Mouse (Mus musculus) megakaryocyte-erythroid progenitor cell, adult 5-6 weeks (primary cell): ENCODE data around the gene Hist1h4k. TPM values are rescaled to one million over a fixed set of nuclear protein-coding genes. Genes with fewer than 3 reads are reported as not detected.

ENCODE experiments used
- ATAC-seq: replicated peaks from 2 replicates; pipeline ENCODE4 v1.8.0; 2016; ENCODE audit warnings: mild to moderate bottlenecking, inconsistent platforms; ENCODE audit not compliant: severe bottlenecking, poor library complexity, low FRiP score, low TSS enrichment
- total RNA-seq, 2 experiments: library from RNA; stranded (forward) in 1 of 2; stranded (reverse) in 1 of 2; fragments of 200-1000, 215-1000 nt in 1 of 2; fragments of >200 nt in 1 of 2; fragmentation: Nextera tagmentation in 1 of 2; gene quantifications; 2 replicates each; pipeline ENCODE4 v1.2.3; 2014 to 2017

The Hist1h4k gene
- total RNA-seq (2014; fragmentation: Nextera tagmentation) = 396 and 799 TPM in 2 replicates
- total RNA-seq (2017) = 1,621 and 1,651 TPM in 2 replicates

GRCm38 (mm10) chr13:21750159-21751017 lies at the start of gene Hist1h4k:
Hist1h4k (minus strand) TSS chr13:21750505.
- ATAC-seq = peak; percentile 43

- ATAC-seq = peak; percentile 91
Observed at GRCm38 (mm10) chr13:21797163-21797562, 46.9 kb upstream of the Hist1h4k start.

- ATAC-seq = no peak
Observed at GRCm38 (mm10) chr13:21795584-21795983, 45.3 kb upstream of the Hist1h4k start.

- no peak for ATAC-seq
Observed at GRCm38 (mm10) chr13:21790601-21791283, 40.4 kb upstream of the Hist1h4k start.

DNA sequence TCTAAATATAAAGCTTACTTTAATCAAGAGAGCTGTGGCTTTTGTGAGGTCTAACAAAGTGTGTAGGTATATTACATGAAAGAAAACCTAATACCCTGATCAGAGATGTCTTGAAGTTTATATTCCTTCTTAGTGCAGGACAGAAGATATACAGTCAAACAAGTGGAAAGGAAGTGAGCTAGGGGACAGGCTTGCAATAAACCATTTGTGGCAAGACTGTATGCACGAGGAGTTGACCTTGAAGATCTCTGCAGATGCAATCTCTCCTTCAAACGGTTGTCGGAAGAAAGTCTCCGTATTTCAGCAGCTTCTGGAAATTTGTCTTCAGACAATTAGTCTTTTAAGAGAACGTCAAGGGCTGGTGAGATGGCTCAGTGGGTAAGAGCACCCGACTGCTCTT lies 39.6 kb upstream of the Hist1h4k start:
- no peak for ATAC-seq

GRCm38 (mm10) chr13:21787760-21788593 lies 37.7 kb upstream of the Hist1h4k start:
- ATAC-seq = no peak

DNA sequence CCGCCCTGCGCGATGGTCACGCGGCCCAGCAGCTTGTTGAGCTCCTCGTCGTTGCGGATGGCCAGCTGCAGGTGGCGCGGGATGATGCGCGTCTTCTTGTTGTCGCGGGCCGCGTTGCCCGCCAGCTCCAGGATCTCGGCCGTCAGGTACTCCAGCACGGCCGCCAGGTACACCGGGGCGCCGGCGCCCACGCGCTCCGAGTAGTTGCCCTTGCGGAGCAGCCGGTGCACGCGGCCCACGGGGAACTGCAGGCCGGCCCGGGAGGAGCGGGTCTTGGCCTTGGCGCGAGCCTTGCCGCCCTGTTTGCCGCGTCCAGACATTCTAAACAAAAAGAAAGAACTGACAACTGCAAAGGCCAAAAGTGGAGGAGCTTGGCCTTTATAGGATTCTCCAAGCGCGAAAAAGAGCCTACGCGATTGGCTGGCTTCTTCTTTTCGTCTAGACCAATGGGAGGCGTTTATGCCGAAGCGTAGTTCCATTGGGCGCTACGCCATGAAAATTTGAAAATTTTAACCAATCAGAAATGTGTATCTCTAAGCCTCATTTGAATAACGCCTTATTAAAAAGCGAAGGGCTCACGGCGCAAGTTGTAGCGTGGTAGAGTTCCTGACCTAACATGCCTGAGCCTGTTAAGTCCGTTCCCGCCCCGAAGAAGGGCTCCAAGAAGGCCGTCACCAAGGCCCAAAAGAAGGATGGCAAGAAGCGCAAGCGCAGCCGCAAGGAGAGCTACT lies 36.8 kb upstream of the Hist1h4k start, which contains the start of the genes Hist1h2an and Hist1h2bp:
Gene Hist1h2an, minus strand, starts transcription at position 320 of the 731 bp plus-strand sequence.
Gene Hist1h2bp, plus strand, starts transcription at position 563 of the 731 bp plus-strand sequence.
- peak; percentile 82 for ATAC-seq

- 0 out of 2 replicates have a peak, but pooled peaks have one; percentile 4 for ATAC-seq
Observed at GRCm38 (mm10) chr13:21786189-21786898, 36.0 kb upstream of the Hist1h4k start.

- no peak for ATAC-seq
Observed at GRCm38 (mm10) chr13:21784311-21784710, 34.0 kb upstream of the Hist1h4k start.

GRCm38 (mm10) chr13:21783734-21784161 lies 33.4 kb upstream of the Hist1h4k start:
- ATAC-seq = no peak

DNA sequence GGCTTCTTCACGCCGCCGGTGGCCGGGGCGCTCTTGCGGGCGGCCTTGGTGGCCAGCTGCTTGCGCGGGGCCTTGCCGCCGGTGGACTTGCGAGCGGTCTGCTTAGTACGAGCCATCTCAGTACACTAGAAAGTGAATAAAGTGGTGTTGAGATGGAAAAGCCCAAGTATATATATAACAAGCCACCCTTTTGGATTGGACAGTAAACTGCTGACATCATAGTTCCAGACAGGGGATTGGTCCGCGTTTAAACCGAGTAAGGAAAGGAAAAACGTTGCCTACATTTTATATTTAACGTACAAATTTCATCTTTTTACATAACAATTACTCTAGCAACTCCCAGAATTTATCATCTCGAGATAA lies 32.9 kb upstream of the Hist1h4k start, which contains the start of gene Hist1h3i:
Gene Hist1h3i, minus strand, starts transcription at position 116 of the 363 bp plus-strand sequence.
- ATAC-seq = peak; percentile 28

DNA sequence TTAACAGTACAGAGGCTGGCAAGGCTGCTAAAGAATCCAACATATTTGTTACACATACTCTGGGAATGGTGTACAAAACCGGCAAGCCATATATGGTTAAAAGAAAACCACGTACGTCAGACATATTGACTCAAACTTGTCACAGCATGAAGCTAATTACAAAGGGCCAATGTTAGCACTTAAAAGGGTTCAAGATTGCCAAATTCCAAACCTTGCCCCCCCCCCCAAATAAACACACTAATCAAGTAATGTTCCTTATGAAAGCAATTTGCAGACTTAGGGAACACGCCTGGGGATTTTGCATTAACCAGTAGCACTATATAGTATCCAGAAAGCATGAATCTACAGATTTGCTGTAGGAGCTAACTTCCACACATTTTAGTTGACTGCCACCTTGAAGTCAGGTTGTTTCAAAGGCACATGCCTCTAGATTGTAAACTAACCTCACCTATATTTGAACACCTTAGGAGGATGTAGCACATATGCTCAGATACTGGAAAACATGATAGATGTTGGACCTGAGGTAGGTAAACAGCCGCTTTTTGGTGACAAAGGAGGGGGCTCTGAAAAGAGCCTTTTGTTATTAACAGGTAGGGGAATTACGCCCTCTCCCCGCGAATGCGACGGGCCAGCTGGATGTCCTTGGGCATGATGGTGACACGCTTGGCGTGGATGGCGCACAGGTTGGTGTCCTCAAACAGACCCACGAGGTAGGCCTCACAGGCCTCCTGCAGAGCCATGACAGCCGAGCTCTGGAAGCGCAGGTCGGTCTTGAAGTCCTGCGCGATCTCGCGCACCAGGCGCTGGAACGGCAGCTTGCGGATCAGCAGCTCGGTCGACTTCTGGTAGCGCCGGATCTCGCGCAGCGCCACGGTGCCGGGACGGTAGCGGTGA lies 32.3 kb upstream of the Hist1h4k start:
- peak; percentile 7 for ATAC-seq

- no peak for ATAC-seq
Observed at GRCm38 (mm10) chr13:21781639-21782038, 31.3 kb upstream of the Hist1h4k start.

DNA sequence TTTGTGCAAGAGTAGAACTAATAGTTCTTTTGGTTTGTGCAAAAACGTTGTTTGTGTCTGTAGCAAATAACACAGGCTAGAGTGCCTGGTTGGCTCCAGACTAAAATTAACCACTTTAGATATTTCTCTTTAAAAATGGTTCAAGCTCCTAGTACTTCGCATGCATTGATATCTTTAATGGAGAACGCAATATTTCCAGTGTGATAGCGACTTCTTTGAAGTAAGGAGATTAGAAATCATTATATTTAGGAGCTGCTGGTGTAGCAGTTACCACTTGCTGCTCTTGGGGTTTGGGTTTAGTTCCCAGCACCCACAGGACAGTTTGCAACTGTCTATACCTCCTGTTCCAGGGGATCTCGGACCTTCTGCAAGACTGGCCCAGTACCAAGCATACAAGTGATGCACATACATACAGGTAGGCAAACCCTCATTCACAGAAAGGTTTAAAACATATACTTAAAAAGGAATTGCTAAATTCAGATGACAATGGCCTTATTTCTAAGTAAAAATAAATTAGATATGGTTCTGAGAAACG lies 30.8 kb upstream of the Hist1h4k start:
- no peak for ATAC-seq

DNA sequence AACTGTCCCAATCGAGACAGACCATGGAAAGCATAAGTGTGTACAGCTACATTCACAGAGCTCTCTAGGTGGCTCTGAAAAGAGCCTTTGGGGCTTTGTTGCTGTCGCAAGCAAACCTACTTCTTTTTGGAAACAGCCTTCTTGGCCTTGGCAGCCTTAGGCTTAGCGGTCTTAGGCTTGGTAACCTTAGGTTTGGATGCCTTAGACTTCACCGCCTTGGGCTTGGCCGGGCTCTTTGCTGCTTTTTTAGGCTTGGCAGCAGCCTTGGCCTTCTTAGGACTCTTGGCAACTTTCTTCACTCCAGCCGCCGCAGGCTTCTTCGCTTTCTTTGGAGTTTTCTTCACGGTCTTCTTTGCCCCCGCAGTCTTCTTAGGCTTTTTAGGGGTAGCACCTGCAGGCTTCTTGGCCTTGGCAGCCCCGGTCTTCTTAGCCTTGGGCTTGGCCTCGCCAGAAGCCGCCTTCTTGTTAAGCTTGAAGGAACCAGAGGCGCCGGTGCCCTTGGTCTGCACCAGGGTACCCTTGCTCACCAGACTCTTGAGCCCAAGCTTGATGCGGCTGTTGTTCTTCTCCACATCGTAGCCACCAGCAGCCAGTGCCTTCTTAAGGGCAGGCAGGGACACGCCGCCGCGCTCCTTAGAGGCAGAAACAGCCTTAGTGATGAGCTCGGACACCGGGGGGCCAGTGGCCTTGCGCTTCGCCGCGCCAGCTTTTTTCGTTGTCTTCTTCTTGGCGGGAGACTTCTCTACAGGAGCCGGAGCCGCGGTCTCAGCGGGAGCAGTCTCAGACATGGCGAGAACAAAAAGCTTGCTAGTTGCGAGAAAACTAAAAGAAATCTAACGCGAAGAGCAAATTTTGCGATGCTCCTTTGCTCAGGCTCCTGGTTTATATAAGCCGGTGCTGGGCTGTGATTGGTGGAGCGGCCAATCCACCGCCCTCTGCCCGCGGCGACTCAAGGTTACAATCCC lies 29.7 kb upstream of the Hist1h4k start, which contains the start of gene Hist1h1b:
Gene Hist1h1b, minus strand, starts transcription at position 859 of the 965 bp plus-strand sequence.
- peak; percentile 49 for ATAC-seq
